Mouse (Mus musculus) MEL (cell line): Measurements from ENCODE around the gene Dusp27. TPM values are rescaled to one million over a fixed set of nuclear protein-coding genes. Genes with fewer than 3 reads are reported as not detected.

ENCODE experiments used
- DNase-seq: peaks from one replicate; pipeline ENCODE4 v3.0.0; 2011; ENCODE audit warnings: low read depth, low spot score
- H3K27ac ChIP-seq: 2 replicates; pipeline ENCODE4 v1.5.1; 2012; ENCODE audit warnings: low read depth, mild to moderate bottlenecking, control low read depth, low read length, moderate library complexity; ENCODE audit not compliant: control insufficient read depth
- H3K27me3 ChIP-seq, 2 experiments: fragments of 150-350 bp in 1 of 2; sonication (generic) in 1 of 2; 2 replicates each; pipeline ENCODE4 v1.6.1; 2012; ENCODE audit warnings: low read length in 2 of 2, mild to moderate bottlenecking in 2 of 2, improper control_type of control experiment in 1 of 2, moderate library complexity in 1 of 2; ENCODE audit not compliant: insufficient read depth in 2 of 2, control insufficient read depth in 1 of 2
- H3K36me3 ChIP-seq, 2 experiments: 2 replicates each; pipeline ENCODE4 v1.6.1; 2012 to 2014; ENCODE audit warnings: low read length in 2 of 2, improper control_type of control experiment in 1 of 2, inconsistent platforms in 1 of 2, mild to moderate bottlenecking in 1 of 2; ENCODE audit not compliant: insufficient read depth in 2 of 2, control insufficient read depth in 1 of 2
- H3K4me1 ChIP-seq, 2 experiments: fragments of 150-350 bp in 1 of 2; sonication (generic) in 1 of 2; 2 replicates each; pipeline ENCODE4 v1.6.1; 2012; ENCODE audit warnings: low read length in 2 of 2, improper control_type of control experiment in 1 of 2, mild to moderate bottlenecking in 1 of 2; ENCODE audit not compliant: insufficient read depth in 2 of 2, control insufficient read depth in 1 of 2
- H3K4me3 ChIP-seq, 2 experiments: fragments of 150-350 bp in 1 of 2; sonication (generic) in 1 of 2; 2 replicates each; pipeline ENCODE4 v1.5.1; 2012; ENCODE audit warnings: low read depth in 2 of 2, low read length in 2 of 2, mild to moderate bottlenecking in 2 of 2, moderate library complexity in 2 of 2, control low read depth in 1 of 2, improper control_type of control experiment in 1 of 2; ENCODE audit not compliant: control insufficient read depth in 1 of 2, insufficient read depth in 1 of 2
- H3K79me2 ChIP-seq: 2 replicates; pipeline ENCODE4 v1.6.1; 2012; ENCODE audit warnings: mild to moderate bottlenecking, low read length, moderate library complexity; ENCODE audit not compliant: control insufficient read depth, poor library complexity, insufficient read depth
- H3K9ac ChIP-seq: 2 replicates; pipeline ENCODE4 v1.6.1; 2012; ENCODE audit warnings: low read depth, mild to moderate bottlenecking, control low read depth, low read length, moderate library complexity; ENCODE audit not compliant: control insufficient read depth, poor library complexity, severe bottlenecking
- H3K9me3 ChIP-seq: fragments of 150-350 bp; sonication (generic); replicated peaks from 2 replicates; pipeline ENCODE4 v1.6.1; 2012; ENCODE audit warnings: mild to moderate bottlenecking, low read length, improper control_type of control experiment, moderate library complexity; ENCODE audit not compliant: insufficient read depth
- CTCF ChIP-seq, 3 experiments: IDR thresholded peaks in 2 of 3; conservative IDR thresholded peaks in 1 of 3; 2 replicates each; pipeline ENCODE4 v1.5.1; 2011 to 2012; ENCODE audit warnings: low read length in 3 of 3, low read depth in 2 of 3, mild to moderate bottlenecking in 2 of 3, improper control_type of control experiment in 1 of 3, inconsistent platforms in 1 of 3, mixed read lengths in 1 of 3, moderate library complexity in 1 of 3; ENCODE audit not compliant: control insufficient read depth in 1 of 3, insufficient read depth in 1 of 3, poor library complexity in 1 of 3, severe bottlenecking in 1 of 3
- ELF1 ChIP-seq: IDR thresholded peaks from 2 replicates; pipeline ENCODE4 v1.6.1; 2014; ENCODE audit warnings: low read depth, mild to moderate bottlenecking, inconsistent platforms, low read length, improper control_type of control experiment, moderate library complexity
- EP300 ChIP-seq, 2 experiments: IDR thresholded peaks; 2 replicates each; pipeline ENCODE4 v1.6.1; 2011; ENCODE audit warnings: improper control_type of control experiment in 2 of 2, low read length in 2 of 2, low read depth in 1 of 2, mild to moderate bottlenecking in 1 of 2
- ETS1 ChIP-seq: IDR thresholded peaks from 2 replicates; pipeline ENCODE4 v1.6.1; 2012; ENCODE audit warnings: low read depth, mild to moderate bottlenecking, inconsistent platforms, low read length, improper control_type of control experiment, moderate library complexity
- GABPA ChIP-seq: IDR thresholded peaks from 2 replicates; pipeline ENCODE4 v1.6.1; 2012; ENCODE audit warnings: low read depth, mild to moderate bottlenecking, inconsistent platforms, low read length, improper control_type of control experiment, moderate library complexity
- GATA1 ChIP-seq: IDR thresholded peaks from 2 replicates; pipeline ENCODE4 v1.6.1; 2011; ENCODE audit warnings: low read depth, low read length, improper control_type of control experiment
- KAT2A ChIP-seq: conservative IDR thresholded peaks from 2 replicates; pipeline ENCODE4 v1.6.1; 2012; ENCODE audit warnings: low read depth, low read length, improper control_type of control experiment, inconsistent platforms
- MEF2A ChIP-seq: IDR thresholded peaks from 2 replicates; pipeline ENCODE4 v1.6.1; 2014; ENCODE audit warnings: low read depth, mild to moderate bottlenecking, inconsistent platforms, low read length, improper control_type of control experiment; ENCODE audit not compliant: poor library complexity, insufficient replicate concordance, severe bottlenecking; ENCODE audit errors: extremely low read depth
- MXI1 ChIP-seq: IDR thresholded peaks from 2 replicates; pipeline ENCODE4 v1.6.1; 2011; ENCODE audit warnings: mild to moderate bottlenecking, low read depth, low read length, improper control_type of control experiment
- MYB ChIP-seq: IDR thresholded peaks from 2 replicates; pipeline ENCODE4 v1.6.1; 2011; ENCODE audit warnings: mild to moderate bottlenecking, low read depth, low read length, improper control_type of control experiment
- MYC ChIP-seq: IDR thresholded peaks from 2 replicates; pipeline ENCODE4 v1.6.1; 2011; ENCODE audit warnings: low read depth, mild to moderate bottlenecking, low read length, improper control_type of control experiment, moderate library complexity
- NELFE ChIP-seq: IDR thresholded peaks from 2 replicates; pipeline ENCODE4 v1.6.1; 2011; ENCODE audit warnings: low read depth, low read length, improper control_type of control experiment
- NRF1 ChIP-seq: IDR thresholded peaks from 2 replicates; pipeline ENCODE4 v1.6.1; 2014; ENCODE audit warnings: low read depth, mild to moderate bottlenecking, inconsistent platforms, low read length, improper control_type of control experiment, moderate library complexity; ENCODE audit not compliant: poor library complexity, insufficient read depth, severe bottlenecking
- POLR2A ChIP-seq, 2 experiments: IDR thresholded peaks; 2 replicates each; pipeline ENCODE4 v1.6.1; 2011 to 2012; ENCODE audit warnings: low read length in 2 of 2, mild to moderate bottlenecking in 2 of 2, control low read depth in 1 of 2, improper control_type of control experiment in 1 of 2, low read depth in 1 of 2, moderate library complexity in 1 of 2; ENCODE audit not compliant: control insufficient read depth in 1 of 2, insufficient read depth in 1 of 2, poor library complexity in 1 of 2
- POLR2AphosphoS2 ChIP-seq: IDR thresholded peaks from 2 replicates; pipeline ENCODE4 v1.6.1; 2011; ENCODE audit warnings: low read length, improper control_type of control experiment
- POLR2AphosphoS5 ChIP-seq: IDR thresholded peaks from 2 replicates; pipeline ENCODE4 v1.6.1; 2012; ENCODE audit warnings: low read depth, borderline replicate concordance, mild to moderate bottlenecking, inconsistent platforms, low read length, moderate library complexity, mixed read lengths
- RAD21 ChIP-seq: IDR thresholded peaks from 2 replicates; pipeline ENCODE4 v1.6.1; 2011; ENCODE audit warnings: mild to moderate bottlenecking, low read depth, low read length, improper control_type of control experiment
- RCOR1 ChIP-seq: IDR thresholded peaks from 2 replicates; pipeline ENCODE4 v1.6.1; 2012; ENCODE audit warnings: low read depth, mild to moderate bottlenecking, inconsistent platforms, low read length, improper control_type of control experiment
- SMC3 ChIP-seq: IDR thresholded peaks from 2 replicates; pipeline ENCODE4 v1.6.1; 2011; ENCODE audit warnings: low read depth, low read length, improper control_type of control experiment
- TBP ChIP-seq: IDR thresholded peaks from 2 replicates; pipeline ENCODE4 v1.8.0; 2011; ENCODE audit warnings: low read depth, low read length, improper control_type of control experiment
- TCF12 ChIP-seq: IDR thresholded peaks from 2 replicates; pipeline ENCODE4 v1.6.1; 2014; ENCODE audit warnings: low read depth, mild to moderate bottlenecking, inconsistent platforms, low read length, improper control_type of control experiment, moderate library complexity
- ZC3H11A ChIP-seq: IDR thresholded peaks from 2 replicates; pipeline ENCODE4 v1.6.1; 2012; ENCODE audit warnings: low read depth, mild to moderate bottlenecking, inconsistent platforms, low read length, improper control_type of control experiment
- ZNF384 ChIP-seq: IDR thresholded peaks from 2 replicates; pipeline ENCODE4 v1.6.1; 2012; ENCODE audit warnings: low read depth, mild to moderate bottlenecking, inconsistent platforms, low read length, improper control_type of control experiment
- polyA plus RNA-seq, 2 experiments: library from polyadenylated mRNA; stranded (reverse) in 1 of 2; unstranded in 1 of 2; fragments of >175 nt in 1 of 2; fragments of >200 nt in 1 of 2; gene quantifications; 2 replicates each; pipeline versions ENCODE4 v1.2.1 to v1.2.4; 2012; ENCODE audit warnings: low replicate concordance in 2 of 2, low read depth in 1 of 2; ENCODE audit not compliant: insufficient read length in 2 of 2, insufficient read depth in 1 of 2, missing spikeins in 1 of 2
- total RNA-seq: library from RNA; depleted of rRNA; stranded (reverse); fragments of 300-350 nt; gene quantifications from 2 replicates; pipeline ENCODE4 v1.2.3, GENCODE M21; 2012; rRNA removed

The Dusp27 gene
- total RNA-seq, result not detected in 2 replicates
- polyA plus RNA-seq, result not detected

- H3K36me3 ChIP-seq, result no peaks in the 10 kb centered on the region
- no peak for TF ChIP-seq MYC
- TF ChIP-seq CTCF (IDR thresholded peaks at IDR 0.05 in 2 of 3, conservative IDR thresholded peaks at IDR 0.05 in 1 of 3; ENCODE audit: control insufficient read depth in 1 of 3, insufficient read depth in 1 of 3, low read depth in 2 of 3, low read length in 3 of 3, poor library complexity in 1 of 3, severe bottlenecking in 1 of 3), result no peak
- TF ChIP-seq TBP, result no peak
- no peak for TF ChIP-seq POLR2AphosphoS5
- TF ChIP-seq ZC3H11A, result no peak
- TF ChIP-seq ZNF384, result no peak
- no peak for TF ChIP-seq MEF2A
- TF ChIP-seq POLR2AphosphoS2, result no peak
- H3K27ac ChIP-seq, result no peak within 1 kb of the TSS
- H3K4me1 ChIP-seq, result 0 out of 4 replicates have a peak, but pooled peaks cover 0 to 4% of the 10 kb centered on the region in 2 experiments
- H3K79me2 ChIP-seq, result no peaks in the 10 kb centered on the region
- no peak within 1 kb of the TSS for H3K4me3 ChIP-seq
- no peaks in the 10 kb centered on the region for H3K27me3 ChIP-seq
- H3K9ac ChIP-seq, result no peak within 1 kb of the TSS
- DNase-seq, result no peak
- H3K9me3 ChIP-seq, result no peaks in the 10 kb centered on the region
Observed at GRCm38 (mm10) chr1:166127719-166128118, at the start of gene Dusp27. Dusp27 (minus strand) TSS chr1:166127922.

- no peaks in the 10 kb centered on the region for H3K36me3 ChIP-seq
- no peak overlapping the region for H3K27ac ChIP-seq
- H3K9me3 ChIP-seq, result no peaks in the 10 kb centered on the region
- no peak for TF ChIP-seq GATA1
- TF ChIP-seq MYC, result no peak
- no peak for TF ChIP-seq RAD21
- TF ChIP-seq SMC3, result no peak
- no peak for TF ChIP-seq MYB
- TF ChIP-seq POLR2A (IDR thresholded peaks at IDR 0.05; ENCODE audit: control insufficient read depth in 1 of 2, insufficient read depth in 1 of 2, low read depth in 1 of 2, low read length in 2 of 2, poor library complexity in 1 of 2), result no peak
- TF ChIP-seq NELFE, result no peak
- TF ChIP-seq TCF12, result no peak
- no peak for TF ChIP-seq CTCF (IDR thresholded peaks at IDR 0.05 in 2 of 3, conservative IDR thresholded peaks at IDR 0.05 in 1 of 3; ENCODE audit: control insufficient read depth in 1 of 3, insufficient read depth in 1 of 3, low read depth in 2 of 3, low read length in 3 of 3, poor library complexity in 1 of 3, severe bottlenecking in 1 of 3)
- TF ChIP-seq, all 39 proteins: peak for 0
- H3K79me2 ChIP-seq, result no peaks in the 10 kb centered on the region
- H3K4me3 ChIP-seq, result no peak overlapping the region
- no peak for DNase-seq
- peaks cover 0 to 1% of the 10 kb centered on the region in 2 experiments; a peak in 1 of 4 replicates for H3K27me3 ChIP-seq
- no peaks in the 10 kb centered on the region for H3K4me1 ChIP-seq
- no peak overlapping the region for H3K9ac ChIP-seq
Observed at GRCm38 (mm10) chr1:166173621-166174020, 45.9 kb upstream of the Dusp27 start.

GRCm38 (mm10) chr1:166172992-166173391, 45.3 kb upstream of the Dusp27 start:
- Histone ChIP-seq H3K79me2 (no peaks in the 10 kb centered on the region), H3K9ac (no peak overlapping the region), H3K36me3 (no peaks in the 10 kb centered on the region), H3K4me1 (no peaks in the 10 kb centered on the region), H3K27me3 (peaks cover 0 to 1% of the 10 kb centered on the region in 2 experiments; a peak in 1 of 4 replicates), H3K27ac (no peak overlapping the region), H3K9me3 (no peaks in the 10 kb centered on the region), H3K4me3 (no peak overlapping the region)
- no peak for TF ChIP-seq NRF1
- TF ChIP-seq GABPA, result no peak
- TF ChIP-seq TBP, result no peak
- TF ChIP-seq ZNF384, result no peak
- no peak for TF ChIP-seq MEF2A
- no peak for TF ChIP-seq ETS1
- no peak for TF ChIP-seq CTCF (IDR thresholded peaks at IDR 0.05 in 2 of 3, conservative IDR thresholded peaks at IDR 0.05 in 1 of 3; ENCODE audit: control insufficient read depth in 1 of 3, insufficient read depth in 1 of 3, low read depth in 2 of 3, low read length in 3 of 3, poor library complexity in 1 of 3, severe bottlenecking in 1 of 3)
- no peak for TF ChIP-seq MXI1
- TF ChIP-seq NELFE, result no peak
- no peak for TF ChIP-seq RCOR1
- no peak for TF ChIP-seq GATA1
- TF ChIP-seq POLR2AphosphoS2, result no peak
- no peak for TF ChIP-seq ELF1
- no peak for TF ChIP-seq RAD21
- no peak for TF ChIP-seq KAT2A
- TF ChIP-seq EP300 (IDR thresholded peaks at IDR 0.05; ENCODE audit: low read depth in 1 of 2, low read length in 2 of 2), result no peak
- TF ChIP-seq MYC, result no peak
- no peak for DNase-seq
